Mouse (Mus musculus) lung, postnatal 0 days (tissue): ENCODE data around the gene Tmem38a.

Experiments used
- CTCF ChIP-seq: IDR thresholded peaks from 2 replicates; pipeline ENCODE4 v1.5.1; 2016; ENCODE audit warnings: antibody characterized with exemption, mild to moderate bottlenecking
- EP300 ChIP-seq: IDR thresholded peaks from 2 replicates; pipeline ENCODE4 v1.6.1; 2016; ENCODE audit warnings: antibody characterized with exemption, mild to moderate bottlenecking, control low read depth

- TF ChIP-seq EP300, result peak; percentile 62
- TF ChIP-seq CTCF, result no peak
Measured at GRCm38 (mm10) chr8:72549314-72549892, 22.5 kb upstream of the Tmem38a start.
